Mouse (Mus musculus): Measurements from ENCODE around the gene Lmo4.

- TF ChIP-seq CTCF (IDR thresholded peaks at IDR 0.05; ENCODE audit: insufficient read depth, low read length): no peak
- no peak for TF ChIP-seq POLR2A (IDR thresholded peaks at IDR 0.05; ENCODE audit: borderline replicate concordance, extremely low read depth, low read depth, low read length)
These were observed 26.4 kb upstream of the Lmo4 start for GRCm38 (mm10) chr3:144231419-144231818.

Measured in lung, adult 2 months (tissue).